Comparison of ENCODE assay signal across 8 mouse cellular contexts in genomic region chr9:57261913-57262794, GRCm38 (mm10). TPM values are rescaled to one million over a fixed set of nuclear protein-coding genes. Genes with fewer than 3 reads are reported as not detected.
DNase-seq lines count a peak whose midpoint lies in the region; ATAC-seq and TF ChIP-seq lines count a peak whose summit lies in the region.

1700017B05Rik (minus strand) TSS chr9:57262612.

- H3K4me1 ChIP-seq in cerebellum, adult 2 months (ENCODE audit: control insufficient read depth, insufficient read depth, low read length), result no peaks in the 10 kb centered on the region; the same call in 1 of the 2 replicates
- H3K4me1 ChIP-seq in forebrain, postnatal 0 days (ENCODE audit: insufficient read depth), result peaks cover 6% of the 10 kb centered on the region; the same call in 1 of the 2 replicates
- H3K4me1 ChIP-seq in hindbrain, embryonic 10.5 days (replicated peaks), result peaks cover 65% of the 10 kb centered on the region

- peak within 1 kb of the TSS; percentile 60 for H3K4me3 ChIP-seq in cerebellum, adult 2 months (replicated peaks; ENCODE audit: insufficient read depth, low read depth, low read length)
- H3K4me3 ChIP-seq in forebrain, postnatal 0 days (ENCODE audit: low read depth, low read length), result peak within 1 kb of the TSS; percentile 62
- peak within 1 kb of the TSS; percentile 70 for H3K4me3 ChIP-seq in hindbrain, embryonic 10.5 days

- no peak for TF ChIP-seq POLR2A in cerebellum, adult 2 months (IDR thresholded peaks at IDR 0.05; ENCODE audit: borderline replicate concordance, insufficient read depth, low read length)

- WGBS in cerebellum, adult 2 months, result 2% methylated on average over 86 of the region's 87 CpGs
- WGBS in forebrain, postnatal 0 days, result 4% methylated on average over 82 of the region's 87 CpGs
- WGBS in hindbrain, embryonic 10.5 days, result under 1% methylated on average over 87 of the region's 87 CpGs

- no peaks in the 10 kb centered on the region for H3K36me3 ChIP-seq in forebrain, postnatal 0 days (ENCODE audit: insufficient read depth)
- peaks cover 18% of the 10 kb centered on the region for H3K36me3 ChIP-seq in hindbrain, embryonic 10.5 days

- peak within 1 kb of the TSS; percentile 98 for H3K4me2 ChIP-seq in forebrain, postnatal 0 days (ENCODE audit: low read depth)

- peak within 1 kb of the TSS; percentile 63 for H3K9ac ChIP-seq in forebrain, postnatal 0 days

- peak; percentile 26; the same call in 1 of the 2 replicates for TF ChIP-seq CTCF in cerebellum, adult 2 months (IDR thresholded peaks at IDR 0.05; ENCODE audit: borderline replicate concordance, insufficient read depth, low read depth, low read length)
- TF ChIP-seq CTCF in forebrain, postnatal 0 days (IDR thresholded peaks at IDR 0.05; ENCODE audit: low read depth), result peak; percentile 73

- no peaks in the 10 kb centered on the region for H3K27me3 ChIP-seq in cerebellum, adult 2 months (ENCODE audit: control insufficient read depth, insufficient read depth, low read length)
- no peaks in the 10 kb centered on the region for H3K27me3 ChIP-seq in forebrain, postnatal 0 days (ENCODE audit: insufficient read depth, low read length)
- peaks cover 57% of the 10 kb centered on the region for H3K27me3 ChIP-seq in hindbrain, embryonic 10.5 days (ENCODE audit: insufficient read depth, poor library complexity, severe bottlenecking)

- H3K9me3 ChIP-seq in forebrain, postnatal 0 days (ENCODE audit: low read length), result no peaks in the 10 kb centered on the region
- no peaks in the 10 kb centered on the region for H3K9me3 ChIP-seq in hindbrain, embryonic 10.5 days

- ATAC-seq in forebrain, postnatal 0 days, result peak; percentile 75

- DNase-seq in NIH3T3 (ENCODE audit: low read depth), result peak; percentile 86
- peak; percentile 68 to 79 for DNase-seq in cerebellum, adult 2 months
- peak; percentile 65 for DNase-seq in forebrain, postnatal 0 days
- DNase-seq in hindbrain, embryonic 10.5 days (ENCODE audit: low spot score), result peak; percentile 79
- DNase-seq in layer of hippocampus, postnatal 10 days (ENCODE audit: low spot score in 2 of 2), result peak; percentile 73 to 81
- DNase-seq in lung, postnatal 14 days, result peak; percentile 78
- peak; percentile 68 for DNase-seq in ovary, postnatal 14 days (ENCODE audit: low spot score)
- DNase-seq in thymus, postnatal 14 days, result peak; percentile 87

- H3K27ac ChIP-seq in cerebellum, adult 2 months (ENCODE audit: insufficient read depth, low read length), result no peak within 1 kb of the TSS; the same call in 1 of the 2 replicates
- H3K27ac ChIP-seq in forebrain, postnatal 0 days (ENCODE audit: low read depth, low read length), result 0 out of 2 replicates have a peak within 1 kb of the TSS, but pooled peaks have one; percentile 40
- H3K27ac ChIP-seq in hindbrain, embryonic 10.5 days, result peak within 1 kb of the TSS; percentile 93

RNA-seq across cellular contexts. Expression of gene 1700017B05Rik, which starts in this region (rescaled TPM):
- 4.9 and 6.0 TPM in 2 replicates for polyA plus RNA-seq in cerebellum, adult 2 months (2012; rRNA removed)
- 3.5 and 8.5 TPM in 2 replicates for total RNA-seq in forebrain, postnatal 0 days (2014; rRNA removed)
- polyA plus RNA-seq in forebrain, postnatal 0 days (2015; fragmentation: Nextera tagmentation; extraction: Ambion mirVana), result 3.6 and 6.7 TPM in 2 replicates
- 9.5 and 10.9 TPM in 2 replicates for polyA plus RNA-seq in hindbrain, embryonic 10.5 days (2016; fragmentation: Nextera tagmentation; extraction: Ambion mirVana)
- 10 to 100 TPM; 22.5 to 26.7 TPM for total RNA-seq in layer of hippocampus, postnatal 10 days (2021)
